Mouse (Mus musculus) megakaryocyte, embryonic 14.5 days (primary cell): ENCODE data around the gene Stx18. TPM values are rescaled to one million over a fixed set of nuclear protein-coding genes. Genes with fewer than 3 reads are reported as not detected.

ENCODE experiments used
- H3K27me3 ChIP-seq: replicated peaks from 2 replicates; pipeline ENCODE3; 2012; ENCODE audit warnings: inconsistent platforms
- H3K36me3 ChIP-seq: replicated peaks from 2 replicates; pipeline ENCODE3; 2012; ENCODE audit warnings: low read length, inconsistent platforms, mixed read lengths
- H3K4me1 ChIP-seq: 2 replicates; pipeline ENCODE4 v1.6.1; 2012; ENCODE audit warnings: inconsistent platforms
- H3K4me3 ChIP-seq: replicated peaks from 2 replicates; pipeline ENCODE3; 2012; ENCODE audit warnings: moderate library complexity, mild to moderate bottlenecking, inconsistent platforms
- H3K9me3 ChIP-seq: 2 replicates; pipeline ENCODE4 v1.6.1; 2012; ENCODE audit warnings: inconsistent platforms
- FLI1 ChIP-seq: IDR thresholded peaks from 2 replicates; pipeline ENCODE4 v1.6.1; 2012; ENCODE audit warnings: low read length, inconsistent platforms, mixed read lengths
- GATA1 ChIP-seq: IDR thresholded peaks from 3 replicates; pipeline ENCODE4 v1.6.1; 2012; ENCODE audit warnings: mixed read lengths, low read length, inconsistent platforms, borderline replicate concordance
- polyA plus RNA-seq: library from polyadenylated mRNA; stranded (reverse); fragments of >175 nt; gene quantifications from 2 replicates; pipeline ENCODE4 v1.2.3, GENCODE M21; 2012; ENCODE audit warnings: low replicate concordance; ENCODE audit not compliant: insufficient read depth

Gene Stx18
- polyA plus RNA-seq, 1 experiment = 30.9 TPM

GRCm38 (mm10) chr5:38119268-38119667 is 80.7 kb downstream of the Stx18 start:
- Histone ChIP-seq H3K4me1 (no peaks in the 10 kb centered on the region), H3K27me3 (no peaks in the 10 kb centered on the region), H3K36me3 (peaks cover 78% of the 10 kb centered on the region), H3K9me3 (no peaks in the 10 kb centered on the region), H3K4me3 (no peak overlapping the region)
- TF ChIP-seq GATA1 (no peak), FLI1 (no peak)

DNA sequence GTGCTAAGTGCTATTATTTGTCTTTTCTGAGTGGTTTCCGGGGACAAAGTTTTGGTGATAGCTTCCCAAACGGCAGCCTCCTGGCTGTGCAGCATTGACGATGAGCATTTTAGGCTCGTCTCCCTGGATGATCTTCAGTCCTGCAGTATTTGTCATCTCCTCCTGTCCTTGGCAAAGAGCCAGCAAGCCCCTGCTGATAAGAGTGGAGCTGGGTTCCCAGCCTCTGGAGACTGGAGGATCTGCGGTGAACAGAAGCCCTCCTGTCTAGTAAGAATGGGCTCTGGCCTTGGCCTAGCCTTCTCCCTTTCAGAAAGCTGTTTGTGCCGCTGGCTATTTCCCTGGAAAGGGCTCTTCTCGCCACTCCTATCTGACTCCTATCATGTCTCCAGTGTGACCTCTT is 83.2 kb downstream of the Stx18 start:
- Histone ChIP-seq H3K4me1 (no peaks in the 10 kb centered on the region), H3K9me3 (no peaks in the 10 kb centered on the region), H3K27me3 (no peaks in the 10 kb centered on the region), H3K4me3 (no peak overlapping the region), H3K36me3 (peaks cover 71% of the 10 kb centered on the region)
- TF ChIP-seq FLI1 (no peak), GATA1 (no peak)

- TF ChIP-seq FLI1 = no peak
- no peak for TF ChIP-seq GATA1
- Histone ChIP-seq H3K9me3 (no peaks in the 10 kb centered on the region), H3K27me3 (no peaks in the 10 kb centered on the region), H3K36me3 (peaks cover 62% of the 10 kb centered on the region), H3K4me3 (no peak overlapping the region), H3K4me1 (no peaks in the 10 kb centered on the region)
Measured at GRCm38 (mm10) chr5:38126519-38127306, 88.2 kb downstream of the Stx18 start.

GRCm38 (mm10) chr5:38129339-38129738 is 90.8 kb downstream of the Stx18 start:
- Histone ChIP-seq H3K4me1 (no peaks in the 10 kb centered on the region), H3K36me3 (peaks cover 43% of the 10 kb centered on the region), H3K9me3 (no peaks in the 10 kb centered on the region), H3K27me3 (no peaks in the 10 kb centered on the region), H3K4me3 (no peak overlapping the region)
- TF ChIP-seq FLI1 (no peak), GATA1 (no peak)

DNA sequence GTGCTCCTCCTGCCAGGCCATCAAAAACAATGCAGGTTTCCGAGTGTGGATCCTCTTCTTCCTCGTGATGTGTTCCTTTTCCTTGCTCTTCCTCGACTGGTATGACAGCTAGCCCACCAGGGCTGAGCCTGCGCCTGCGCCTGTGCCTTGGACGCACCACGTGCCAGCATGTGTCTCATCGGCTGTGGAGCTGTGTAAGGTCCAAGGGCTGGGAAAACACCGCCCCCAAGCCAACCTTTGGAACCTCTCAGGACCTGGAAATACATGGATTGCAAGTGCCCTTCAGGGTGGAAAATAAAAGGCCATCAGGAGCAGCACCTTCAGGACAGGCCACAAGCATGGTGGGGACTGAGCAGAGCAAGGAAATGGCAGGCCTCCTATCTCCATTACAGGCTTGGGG is 97.7 kb downstream of the Stx18 start:
- H3K4me1 ChIP-seq = peaks cover 11% of the 10 kb centered on the region
- H3K9me3 ChIP-seq = no peaks in the 10 kb centered on the region
- no peak for TF ChIP-seq FLI1
- TF ChIP-seq GATA1 = no peak
- no peaks in the 10 kb centered on the region for H3K27me3 ChIP-seq
- peaks cover 27% of the 10 kb centered on the region for H3K36me3 ChIP-seq
- no peak overlapping the region for H3K4me3 ChIP-seq

DNA sequence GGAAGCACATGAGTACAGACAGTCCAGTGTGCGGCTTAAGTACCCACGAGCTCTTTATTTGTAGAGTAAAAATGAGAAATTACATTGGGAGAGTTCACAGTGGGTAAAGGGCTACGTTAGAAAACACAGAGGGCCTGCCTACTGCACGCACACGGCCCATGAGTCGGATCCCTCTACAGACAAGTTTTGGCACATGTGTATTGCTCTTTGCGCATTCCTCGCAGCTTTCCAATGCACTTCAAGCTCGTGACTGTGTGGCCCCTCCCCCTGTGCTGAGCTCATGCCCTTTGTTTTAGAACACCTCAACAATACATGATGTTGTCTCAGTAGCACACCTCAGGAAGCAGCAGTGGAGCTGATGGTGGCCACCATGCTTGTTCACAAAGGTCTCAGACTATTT is 98.6 kb downstream of the Stx18 start:
- peaks cover 11% of the 10 kb centered on the region for H3K4me1 ChIP-seq
- H3K4me3 ChIP-seq = no peak overlapping the region
- TF ChIP-seq FLI1 (no peak), GATA1 (no peak)
- H3K27me3 ChIP-seq = no peaks in the 10 kb centered on the region
- no peaks in the 10 kb centered on the region for H3K9me3 ChIP-seq
- H3K36me3 ChIP-seq = peaks cover 27% of the 10 kb centered on the region

GRCm38 (mm10) chr5:38140893-38141292 is 102.4 kb downstream of the Stx18 start:
- Histone ChIP-seq H3K4me3 (no peak overlapping the region), H3K4me1 (peaks cover 11% of the 10 kb centered on the region), H3K9me3 (no peaks in the 10 kb centered on the region), H3K36me3 (peaks cover 19% of the 10 kb centered on the region), H3K27me3 (peaks cover 2% of the 10 kb centered on the region)
- TF ChIP-seq GATA1 (no peak), FLI1 (no peak)

DNA sequence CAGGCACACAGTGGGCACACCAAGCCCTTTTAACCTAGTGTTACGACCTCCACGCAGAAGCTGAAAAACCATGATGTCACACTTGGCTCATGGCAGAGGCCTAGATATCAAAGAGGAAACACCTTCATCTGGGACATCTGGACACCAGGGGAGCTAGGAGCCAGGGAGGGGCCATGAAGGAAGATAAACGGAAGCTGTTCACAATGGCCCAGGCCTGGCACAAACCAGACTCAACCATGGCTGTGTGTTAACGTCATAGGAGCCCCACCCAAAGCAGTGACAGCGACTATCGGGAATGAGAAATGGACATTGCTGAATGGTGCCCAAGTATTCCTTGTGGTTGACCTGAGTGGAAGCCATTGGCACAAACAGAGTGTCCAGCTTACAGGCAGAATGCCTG is 108.0 kb downstream of the Stx18 start:
- peaks cover 11% of the 10 kb centered on the region for H3K27me3 ChIP-seq
- no peaks in the 10 kb centered on the region for H3K36me3 ChIP-seq
- peaks cover 6% of the 10 kb centered on the region; the same call in 1 of the 2 replicates for H3K4me1 ChIP-seq
- H3K4me3 ChIP-seq = no peak overlapping the region
- TF ChIP-seq GATA1 (no peak), FLI1 (no peak)
- peaks cover 8% of the 10 kb centered on the region for H3K9me3 ChIP-seq

DNA sequence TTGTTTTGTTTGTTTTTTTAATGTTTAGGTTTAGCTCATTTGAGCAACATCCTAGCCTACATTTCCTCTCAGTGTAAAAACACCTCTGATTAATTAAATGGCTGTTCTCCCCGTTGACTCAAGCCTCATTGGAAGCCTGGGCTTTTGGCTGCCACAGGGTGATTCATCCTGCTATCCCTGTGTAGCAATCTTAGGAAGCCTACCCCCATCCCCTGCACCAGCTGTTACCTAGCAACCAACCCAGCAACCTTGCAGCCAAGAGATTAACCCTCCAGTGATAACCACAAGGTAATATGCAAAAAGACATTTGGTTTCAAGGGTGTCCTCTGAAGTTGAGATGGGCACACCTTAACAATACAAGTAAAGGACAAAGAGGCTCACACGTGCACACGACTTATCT is 112.7 kb downstream of the Stx18 start:
- peaks cover 23% of the 10 kb centered on the region for H3K9me3 ChIP-seq
- H3K36me3 ChIP-seq = no peaks in the 10 kb centered on the region
- no peak overlapping the region for H3K4me3 ChIP-seq
- H3K4me1 ChIP-seq = peaks cover 6% of the 10 kb centered on the region; the same call in 1 of the 2 replicates
- peaks cover 25% of the 10 kb centered on the region for H3K27me3 ChIP-seq
- TF ChIP-seq FLI1 (no peak), GATA1 (no peak)
